Mouse (Mus musculus) hematopoietic stem cell, adult 5-6 weeks (primary cell): ENCODE measurements at regions not wholly inside any gene's neighbourhood (a gene's known extent, or its start where the extent isn't known, plus 50 kb on each side); places are given as distances from the start of the nearest gene placed in this dataset.
A peak's percentile ranks its signal among the peaks of the same experiment; 100 is the strongest.

Experiments
- ATAC-seq, 2 experiments: fragments of 125-278 bp in 1 of 2; replicated peaks in 1 of 2; 2 replicates each; pipeline ENCODE4 v1.8.0; 2016 to 2017; ENCODE audit warnings: inconsistent platforms in 2 of 2, mild to moderate bottlenecking in 2 of 2, moderate number of reproducible peaks in 2 of 2, low read depth in 1 of 2, moderate TSS enrichment in 1 of 2; ENCODE audit not compliant: low FRiP score in 2 of 2, poor library complexity in 2 of 2, severe bottlenecking in 2 of 2, insufficient read depth in 1 of 2, low TSS enrichment in 1 of 2

- no peak for ATAC-seq
Measured at GRCm38 (mm10) chr5:52092273-52092672, 98.0 kb downstream of the Dhx15 start.

GRCm38 (mm10) chr5:52088131-52088530 is 102.2 kb downstream of the Dhx15 start:
- no peak for ATAC-seq

GRCm38 (mm10) chr5:52086766-52087429 is 103.4 kb downstream of the Dhx15 start:
- peak; percentile 57 to 70 for ATAC-seq

GRCm38 (mm10) chr5:52080268-52080667 is 110.0 kb downstream of the Dhx15 start:
- no peak for ATAC-seq

- ATAC-seq: no peak; a peak in 1 of 4 replicates
Measured at GRCm38 (mm10) chr5:52077696-52078095, 112.6 kb downstream of the Dhx15 start.

- ATAC-seq: peak; percentile 17 to 48; a peak in 1 of 4 replicates
Measured at GRCm38 (mm10) chr5:52075096-52075495, 115.2 kb downstream of the Dhx15 start.

- ATAC-seq: peak; percentile 93 to 98
Measured at GRCm38 (mm10) chr5:52064804-52065451, 125.4 kb downstream of the Dhx15 start.

GRCm38 (mm10) chr5:52062214-52062613 is 128.1 kb downstream of the Dhx15 start:
- no peak for ATAC-seq

GRCm38 (mm10) chr5:52061226-52061625 is 129.1 kb downstream of the Dhx15 start:
- no peak for ATAC-seq

GRCm38 (mm10) chr5:52057261-52057660 is 133.1 kb downstream of the Dhx15 start:
- 0 out of 4 replicates have a peak, but pooled peaks of 1 of the 2 experiments have one; percentile 17 for ATAC-seq

GRCm38 (mm10) chr5:52052072-52052465 is 138.2 kb downstream of the Dhx15 start:
- no peak for ATAC-seq

GRCm38 (mm10) chr5:52051383-52052071 is 138.8 kb downstream of the Dhx15 start:
- no peak for ATAC-seq

GRCm38 (mm10) chr5:52048790-52049189 is 141.5 kb downstream of the Dhx15 start:
- no peak for ATAC-seq

- ATAC-seq: 0 out of 4 replicates have a peak, but pooled peaks of 1 of the 2 experiments have one; percentile 12
Measured at GRCm38 (mm10) chr5:52046704-52047103, 143.6 kb downstream of the Dhx15 start.

GRCm38 (mm10) chr5:52044101-52044500 is 146.2 kb downstream of the Dhx15 start:
- ATAC-seq: no peak

GRCm38 (mm10) chr5:52041447-52041846 is 148.9 kb downstream of the Dhx15 start:
- ATAC-seq: no peak

GRCm38 (mm10) chr5:52040427-52041312 is 149.6 kb downstream of the Dhx15 start:
- ATAC-seq: no peak; a peak in 1 of 4 replicates
